Mouse (Mus musculus) megakaryocyte, embryonic 14.5 days (primary cell): Measurements from ENCODE around the gene Sardh. TPM values are rescaled to one million over a fixed set of nuclear protein-coding genes. Genes with fewer than 3 reads are reported as not detected.

Experiments
- H3K27me3 ChIP-seq: replicated peaks from 2 replicates; pipeline ENCODE3; 2012; ENCODE audit warnings: inconsistent platforms
- H3K36me3 ChIP-seq: replicated peaks from 2 replicates; pipeline ENCODE3; 2012; ENCODE audit warnings: low read length, inconsistent platforms, mixed read lengths
- H3K4me1 ChIP-seq: 2 replicates; pipeline ENCODE4 v1.6.1; 2012; ENCODE audit warnings: inconsistent platforms
- H3K4me3 ChIP-seq: replicated peaks from 2 replicates; pipeline ENCODE3; 2012; ENCODE audit warnings: moderate library complexity, mild to moderate bottlenecking, inconsistent platforms
- H3K9me3 ChIP-seq: 2 replicates; pipeline ENCODE4 v1.6.1; 2012; ENCODE audit warnings: inconsistent platforms
- FLI1 ChIP-seq: IDR thresholded peaks from 2 replicates; pipeline ENCODE4 v1.6.1; 2012; ENCODE audit warnings: low read length, inconsistent platforms, mixed read lengths
- GATA1 ChIP-seq: IDR thresholded peaks from 3 replicates; pipeline ENCODE4 v1.6.1; 2012; ENCODE audit warnings: mixed read lengths, low read length, inconsistent platforms, borderline replicate concordance
- polyA plus RNA-seq: library from polyadenylated mRNA; stranded (reverse); fragments of >175 nt; gene quantifications from 2 replicates; pipeline ENCODE4 v1.2.3, GENCODE M21; 2012; ENCODE audit warnings: low replicate concordance; ENCODE audit not compliant: insufficient read depth

The Sardh gene
- polyA plus RNA-seq = 505 and 531 TPM in 2 replicates

GRCm38 (mm10) chr2:27248211-27248610 lies at the start of gene Sardh:
Gene Sardh (minus strand): TSS chr2:27248337.
- Histone ChIP-seq H3K36me3 (no peaks in the 10 kb centered on the region), H3K4me1 (peaks cover 9% of the 10 kb centered on the region; the same call in 1 of the 2 replicates), H3K9me3 (no peaks in the 10 kb centered on the region), H3K27me3 (peaks cover 78% of the 10 kb centered on the region), H3K4me3 (no peak within 1 kb of the TSS)
- no peak for TF ChIP-seq FLI1
- no peak for TF ChIP-seq GATA1

GRCm38 (mm10) chr2:27296656-27297406 lies 48.7 kb upstream of the Sardh start:
- peaks cover 33% of the 10 kb centered on the region for H3K27me3 ChIP-seq
- no peaks in the 10 kb centered on the region; the same call in 1 of the 2 replicates for H3K4me1 ChIP-seq
- TF ChIP-seq FLI1 (no peak), GATA1 (no peak)
- no peak overlapping the region for H3K4me3 ChIP-seq
- H3K36me3 ChIP-seq = peaks cover 17% of the 10 kb centered on the region
- H3K9me3 ChIP-seq = peaks cover 5% of the 10 kb centered on the region

- Histone ChIP-seq H3K9me3 (peaks cover 5% of the 10 kb centered on the region), H3K4me1 (no peaks in the 10 kb centered on the region; the same call in 1 of the 2 replicates), H3K36me3 (peaks cover 23% of the 10 kb centered on the region), H3K27me3 (peaks cover 47% of the 10 kb centered on the region), H3K4me3 (no peak overlapping the region)
- TF ChIP-seq FLI1 (no peak), GATA1 (no peak)
These were observed 46.6 kb upstream of the Sardh start for GRCm38 (mm10) chr2:27294777-27295176.

GRCm38 (mm10) chr2:27289019-27289418 lies 40.9 kb upstream of the Sardh start:
- peaks cover 55% of the 10 kb centered on the region for H3K27me3 ChIP-seq
- H3K4me1 ChIP-seq = peaks cover 14% of the 10 kb centered on the region
- TF ChIP-seq FLI1 (no peak), GATA1 (no peak)
- H3K9me3 ChIP-seq = no peaks in the 10 kb centered on the region
- no peak overlapping the region for H3K4me3 ChIP-seq
- peaks cover 10% of the 10 kb centered on the region for H3K36me3 ChIP-seq

- no peak overlapping the region for H3K4me3 ChIP-seq
- TF ChIP-seq GATA1 (no peak), FLI1 (no peak)
- H3K27me3 ChIP-seq = peaks cover 48% of the 10 kb centered on the region
- no peaks in the 10 kb centered on the region for H3K9me3 ChIP-seq
- H3K4me1 ChIP-seq = peaks cover 17% of the 10 kb centered on the region
- peaks cover 6% of the 10 kb centered on the region for H3K36me3 ChIP-seq
These were observed 39.0 kb upstream of the Sardh start for GRCm38 (mm10) chr2:27286971-27287710.

- peaks cover 16% of the 10 kb centered on the region for H3K4me1 ChIP-seq
- TF ChIP-seq FLI1 (no peak), GATA1 (no peak)
- H3K36me3 ChIP-seq = peaks cover 2% of the 10 kb centered on the region
- H3K9me3 ChIP-seq = no peaks in the 10 kb centered on the region
- no peak overlapping the region for H3K4me3 ChIP-seq
- peaks cover 31% of the 10 kb centered on the region for H3K27me3 ChIP-seq
These were observed 36.3 kb upstream of the Sardh start for GRCm38 (mm10) chr2:27284441-27284840.

GRCm38 (mm10) chr2:27281771-27282170 lies 33.6 kb upstream of the Sardh start:
- Histone ChIP-seq H3K27me3 (peaks cover 25% of the 10 kb centered on the region), H3K9me3 (no peaks in the 10 kb centered on the region), H3K4me3 (no peak overlapping the region), H3K4me1 (peaks cover 4% of the 10 kb centered on the region; the same call in 1 of the 2 replicates), H3K36me3 (peaks cover 2% of the 10 kb centered on the region)
- TF ChIP-seq FLI1 (no peak), GATA1 (no peak)

- Histone ChIP-seq H3K9me3 (no peaks in the 10 kb centered on the region), H3K4me3 (no peak overlapping the region), H3K36me3 (peaks cover 2% of the 10 kb centered on the region), H3K27me3 (peaks cover 18% of the 10 kb centered on the region), H3K4me1 (peaks cover 3% of the 10 kb centered on the region; the same call in 1 of the 2 replicates)
- TF ChIP-seq FLI1 (no peak), GATA1 (no peak)
These were observed 32.9 kb upstream of the Sardh start for GRCm38 (mm10) chr2:27280920-27281611.

- peaks cover 11% of the 10 kb centered on the region for H3K36me3 ChIP-seq
These were observed 30.7 kb upstream of the Sardh start for GRCm38 (mm10) chr2:27278859-27279258.

More at GRCm38 (mm10) chr2:27278859-27279258, 30.7 kb upstream of the Sardh start:
- TF ChIP-seq GATA1 = no peak
- no peak for TF ChIP-seq FLI1
- H3K9me3 ChIP-seq = peaks cover 11% of the 10 kb centered on the region
- peaks cover 16% of the 10 kb centered on the region for H3K27me3 ChIP-seq
- H3K4me1 ChIP-seq = peaks cover 2% of the 10 kb centered on the region; the same call in 1 of the 2 replicates
- H3K4me3 ChIP-seq = no peak overlapping the region
